Mouse (Mus musculus) lung, postnatal 14 days (tissue): ENCODE measurements around the gene Card10.

Source experiments
- DNase-seq: peaks from one replicate; pipeline ENCODE4 v3.0.0; 2021

The Card10 gene

DNA sequence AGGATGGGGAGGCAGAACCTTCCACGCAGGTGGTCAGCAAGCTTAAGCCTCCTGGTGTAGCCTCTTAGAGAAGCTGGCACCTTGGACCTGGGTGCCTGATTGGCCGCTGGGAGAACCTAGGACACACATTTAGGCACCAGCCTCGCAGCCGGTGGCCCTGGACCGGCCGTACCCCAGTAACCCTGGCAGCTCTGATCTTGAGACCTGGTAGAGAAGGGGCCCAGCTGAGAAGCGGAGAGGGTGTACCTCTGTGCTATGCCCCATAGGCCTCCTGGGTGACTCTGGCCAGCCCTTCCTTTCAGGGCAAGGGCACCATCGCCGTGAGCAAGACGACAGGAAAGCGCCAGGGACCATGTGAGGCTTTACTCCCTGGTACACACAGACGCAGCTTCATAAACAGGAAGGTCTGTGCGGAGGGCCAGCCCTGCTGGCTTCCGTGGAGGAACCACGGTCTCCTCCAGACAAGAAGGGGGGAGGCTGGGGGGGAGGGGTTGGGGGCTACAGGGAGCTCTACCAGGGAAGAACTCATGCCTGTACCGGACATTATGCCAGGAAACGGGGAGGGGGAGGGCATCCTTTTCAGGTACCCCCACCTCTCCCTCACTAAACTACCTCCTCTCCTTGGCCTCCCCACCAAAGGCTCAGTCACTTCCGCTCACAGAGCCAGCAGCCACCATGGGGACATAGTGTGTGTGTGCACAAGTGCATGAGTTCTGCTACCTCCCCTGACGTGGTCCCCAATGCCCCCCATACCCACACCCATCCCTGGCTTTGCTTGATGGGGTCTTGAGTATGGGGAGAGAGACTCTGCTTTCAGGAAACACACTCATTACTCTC, 31.1 kb downstream of the Card10 start:
- DNase-seq: peak; percentile 68

DNA sequence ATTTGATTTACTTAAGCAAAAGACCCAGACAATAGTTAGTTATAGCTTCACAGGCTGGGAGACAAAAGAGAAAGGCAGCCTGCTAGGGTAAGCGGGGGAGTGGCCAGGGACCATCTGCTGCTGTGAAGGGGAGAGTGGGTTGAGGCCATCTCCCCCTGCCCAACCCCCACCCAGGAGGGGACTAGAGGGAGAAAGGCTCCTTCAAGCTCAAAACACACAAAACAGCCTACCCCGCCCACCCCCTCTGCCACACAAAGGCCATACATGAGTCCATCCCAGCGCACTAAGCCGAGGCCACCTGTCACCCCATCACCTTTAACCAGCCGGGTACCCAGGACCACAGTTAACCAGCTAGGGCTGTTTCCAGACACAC, 31.9 kb downstream of the Card10 start:
- no peak for DNase-seq

DNA sequence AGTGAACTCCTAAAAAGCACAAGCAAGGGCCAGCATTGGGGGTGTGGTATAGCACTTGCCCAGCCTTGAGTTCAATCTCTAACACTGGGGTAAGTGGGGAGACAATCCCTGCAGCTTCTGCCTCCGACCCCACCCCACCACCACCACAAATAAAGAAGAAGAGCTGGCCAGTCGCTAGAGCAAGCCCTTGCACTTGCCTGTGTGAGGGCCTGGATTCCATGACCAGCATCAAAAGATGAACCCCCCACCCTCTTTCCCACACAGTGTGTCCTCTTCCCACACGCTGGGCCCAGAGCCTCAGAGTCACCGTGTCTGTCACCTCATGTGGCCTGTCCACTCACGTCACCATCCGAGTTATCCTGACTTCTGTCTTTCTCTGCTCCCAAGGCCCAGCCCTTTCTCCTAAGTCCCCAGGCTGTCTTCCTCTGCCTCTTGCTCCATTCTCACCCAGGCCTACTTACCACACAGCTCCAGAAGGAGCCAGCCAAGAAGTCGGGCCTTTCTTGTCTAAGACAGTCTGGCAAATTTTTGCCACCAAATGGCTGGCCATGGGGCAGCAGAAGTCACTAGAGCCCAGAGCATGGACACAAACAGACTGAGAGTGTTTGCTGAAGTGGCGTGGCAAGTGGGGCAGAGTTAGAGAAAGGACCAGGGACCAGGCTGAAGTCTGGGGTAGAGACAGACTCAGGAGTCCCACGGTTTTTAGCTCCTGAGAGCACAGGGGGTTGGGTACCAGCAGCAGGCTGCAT, 32.4 kb downstream of the Card10 start:
- no peak for DNase-seq

DNA sequence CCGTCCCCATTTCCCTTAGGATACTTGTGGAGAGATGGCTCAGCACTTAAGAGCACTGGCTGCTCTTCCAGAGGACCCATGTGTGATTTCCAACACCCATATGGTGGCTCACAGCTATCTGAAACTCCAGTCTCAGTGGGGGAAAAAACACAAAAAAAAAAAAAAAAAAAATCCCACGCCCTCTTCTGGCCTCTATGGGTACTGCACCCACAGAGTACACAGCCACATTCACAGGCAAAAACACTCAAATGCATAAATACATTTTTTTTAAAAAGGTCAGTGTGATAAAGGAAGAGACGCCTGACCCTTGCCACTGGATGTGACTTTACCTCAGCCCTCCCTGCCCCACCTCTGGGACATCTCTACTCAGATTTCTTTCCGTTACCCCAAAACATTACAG, 33.8 kb downstream of the Card10 start:
- no peak for DNase-seq

DNA sequence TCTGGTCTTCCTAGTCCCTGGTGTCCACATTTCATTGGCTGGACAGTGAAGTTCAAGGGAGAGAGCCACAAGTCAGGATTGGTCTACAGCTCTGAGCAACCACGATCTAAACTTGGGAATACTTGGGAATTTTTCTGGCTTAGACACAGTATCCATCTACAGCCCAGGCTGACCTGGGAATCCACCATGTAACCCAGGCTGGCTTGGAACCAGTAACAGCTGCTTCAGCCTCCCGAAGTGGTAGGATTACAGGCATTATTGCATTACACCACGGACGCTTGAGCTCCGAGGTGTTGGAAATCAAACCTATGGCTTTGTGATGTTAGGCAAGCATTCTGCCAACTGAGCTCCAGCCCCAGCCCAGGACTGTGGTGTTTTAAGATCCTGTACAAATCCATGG, 39.1 kb downstream of the Card10 start:
- no peak for DNase-seq

DNA sequence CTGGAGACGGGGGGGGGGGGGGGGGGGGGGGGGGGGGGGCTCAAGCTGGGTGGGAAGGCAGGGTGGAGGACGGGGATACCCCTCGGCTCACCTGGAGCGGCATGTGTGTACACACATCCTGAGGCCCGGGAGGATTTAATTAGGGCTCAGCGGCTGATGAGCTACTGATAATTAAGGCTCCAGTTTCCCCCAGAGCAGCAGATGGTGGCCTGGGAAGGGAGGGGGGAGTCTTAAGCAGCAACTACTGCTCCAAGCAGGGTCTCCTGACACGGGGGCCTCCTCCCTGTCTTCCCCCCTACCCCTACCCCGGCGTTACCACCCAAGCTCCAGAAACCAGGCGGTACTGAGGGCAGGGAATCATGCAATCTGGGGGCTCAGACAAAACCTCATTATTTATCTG, 39.6 kb downstream of the Card10 start:
- DNase-seq: no peak

DNA sequence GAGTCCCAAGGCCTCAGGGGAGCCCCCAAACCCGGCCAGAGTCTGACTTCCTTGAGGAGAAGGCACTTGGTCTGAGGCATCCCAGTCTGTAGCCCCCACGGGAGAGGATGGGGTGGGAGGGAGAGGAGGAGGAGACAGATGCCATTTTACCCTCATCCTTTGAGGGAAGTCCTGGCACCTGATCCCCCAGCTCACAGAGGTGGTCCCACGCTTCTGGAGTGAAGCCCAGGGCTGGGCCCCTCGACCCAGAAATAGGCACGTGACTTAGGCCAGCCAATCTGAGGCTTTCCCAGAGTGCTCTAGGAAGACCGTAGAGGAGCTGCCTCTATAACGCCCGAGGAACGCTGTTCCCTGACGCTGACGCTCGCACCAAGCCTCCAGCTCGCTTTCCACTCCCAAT, 41.7 kb downstream of the Card10 start:
- DNase-seq: no peak

DNA sequence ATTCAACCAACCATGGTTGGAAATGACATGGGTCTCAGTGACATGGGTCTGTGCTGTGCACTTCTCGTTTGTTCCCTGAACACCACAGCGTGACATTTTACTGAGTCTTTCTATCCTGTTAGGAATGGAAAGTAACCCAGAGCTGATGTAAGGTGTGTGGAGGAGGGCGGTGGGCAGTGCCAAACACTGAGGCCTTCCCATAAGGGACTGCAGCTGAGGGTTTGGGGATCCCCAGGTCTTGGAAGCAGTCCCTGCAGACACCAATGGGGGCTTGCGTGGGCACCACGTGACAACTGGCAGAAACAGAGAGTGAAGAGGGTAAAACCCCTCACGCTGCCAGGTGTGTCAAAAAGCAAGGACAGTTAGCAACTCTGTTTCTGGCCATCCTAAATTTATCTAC, 44.7 kb downstream of the Card10 start:
- DNase-seq: no peak

DNA sequence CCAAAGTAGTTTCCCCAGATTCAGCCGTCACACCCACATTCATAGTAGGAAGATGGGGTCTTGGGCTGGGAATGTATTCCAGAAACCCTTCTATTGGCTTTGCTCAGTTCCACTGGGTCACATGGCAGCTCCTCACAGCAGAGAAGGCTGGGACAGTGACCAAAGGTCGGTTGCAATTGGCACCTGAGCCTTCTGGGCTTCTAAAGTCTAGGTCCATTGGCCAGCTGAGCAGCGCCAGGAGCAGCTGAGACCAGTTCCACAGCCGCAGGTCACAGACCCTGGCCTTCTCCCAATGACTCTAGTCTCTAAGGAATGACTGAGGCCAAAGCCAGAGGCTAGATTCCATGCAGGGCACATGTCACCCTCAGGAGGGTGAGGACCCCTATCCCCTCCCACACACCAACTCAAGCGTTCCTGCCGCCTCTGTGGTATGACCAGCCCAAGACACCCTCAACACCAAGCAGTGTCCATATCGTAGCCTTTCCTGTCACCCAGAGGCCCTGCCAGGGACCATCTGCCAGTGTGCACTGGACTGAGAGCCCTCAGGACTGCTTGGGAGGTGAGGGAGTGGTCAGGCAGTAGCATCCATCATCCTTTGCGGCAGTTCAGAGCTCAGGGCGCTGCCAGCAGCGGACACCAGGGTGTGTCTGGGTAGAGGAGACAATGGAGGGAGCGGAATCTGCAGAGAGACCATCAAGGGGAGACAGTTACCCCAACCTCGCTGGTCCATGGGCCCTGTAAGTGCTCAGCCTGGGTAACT, 46.7 kb downstream of the Card10 start:
- DNase-seq: no peak

DNA sequence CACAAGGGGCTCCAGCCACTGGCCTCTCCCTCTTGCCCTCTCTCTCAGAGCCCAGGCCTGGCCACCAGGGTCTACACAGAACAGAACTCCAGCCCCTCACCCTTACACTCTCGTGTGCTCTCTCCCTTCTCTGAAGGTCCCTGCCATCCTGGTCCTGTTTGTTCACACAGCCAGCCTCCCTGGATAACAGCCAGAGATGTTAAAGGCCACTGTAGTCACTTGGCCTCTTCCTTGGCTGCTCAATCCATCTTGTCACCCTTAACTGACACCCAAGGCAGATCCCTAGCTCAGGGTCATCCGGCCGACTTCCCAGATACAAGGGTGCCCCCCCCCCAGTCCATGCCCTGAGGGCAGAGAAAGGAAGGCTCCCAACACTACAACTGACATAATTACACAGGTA, 47.6 kb downstream of the Card10 start:
- no peak for DNase-seq

DNA sequence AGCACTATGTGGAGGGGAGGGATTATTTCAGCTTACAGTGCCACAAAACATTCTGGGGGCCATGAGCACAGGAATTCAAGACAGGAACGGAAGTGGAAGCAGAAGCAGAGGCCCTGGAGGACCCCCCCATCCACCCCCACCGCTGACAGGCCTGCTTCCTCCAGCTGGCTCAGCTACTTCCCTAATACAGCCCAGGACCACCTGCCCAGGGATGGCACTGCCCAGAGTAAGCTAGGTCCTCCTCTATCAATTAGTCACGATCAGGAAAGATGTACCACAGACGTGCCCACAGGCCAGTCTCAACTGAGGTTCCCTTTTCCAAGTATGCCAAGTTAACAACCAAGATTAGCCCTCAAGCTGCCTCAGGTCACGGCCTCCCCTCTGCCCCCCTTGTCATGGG, 48.7 kb downstream of the Card10 start:
- DNase-seq: no peak

DNA sequence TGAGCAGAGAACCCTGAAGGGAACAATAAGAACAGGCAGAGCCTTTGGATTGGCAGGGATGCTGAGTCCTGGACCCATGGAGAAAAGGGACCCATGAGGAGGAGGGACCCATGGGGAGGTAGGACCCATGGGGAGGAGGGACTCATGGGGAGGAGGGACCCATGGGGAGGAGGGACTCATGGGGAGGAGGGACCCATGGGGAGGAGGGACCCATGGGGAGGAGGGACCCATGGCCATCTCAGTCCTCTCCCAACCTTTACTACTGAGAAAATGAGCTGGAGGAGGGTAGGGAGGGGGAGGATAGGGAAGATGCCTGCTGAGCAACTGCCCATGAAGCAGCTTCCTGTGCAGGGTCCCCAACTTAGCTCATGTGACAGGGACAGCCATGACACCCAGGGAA, 49.9 kb downstream of the Card10 start:
- no peak for DNase-seq

DNA sequence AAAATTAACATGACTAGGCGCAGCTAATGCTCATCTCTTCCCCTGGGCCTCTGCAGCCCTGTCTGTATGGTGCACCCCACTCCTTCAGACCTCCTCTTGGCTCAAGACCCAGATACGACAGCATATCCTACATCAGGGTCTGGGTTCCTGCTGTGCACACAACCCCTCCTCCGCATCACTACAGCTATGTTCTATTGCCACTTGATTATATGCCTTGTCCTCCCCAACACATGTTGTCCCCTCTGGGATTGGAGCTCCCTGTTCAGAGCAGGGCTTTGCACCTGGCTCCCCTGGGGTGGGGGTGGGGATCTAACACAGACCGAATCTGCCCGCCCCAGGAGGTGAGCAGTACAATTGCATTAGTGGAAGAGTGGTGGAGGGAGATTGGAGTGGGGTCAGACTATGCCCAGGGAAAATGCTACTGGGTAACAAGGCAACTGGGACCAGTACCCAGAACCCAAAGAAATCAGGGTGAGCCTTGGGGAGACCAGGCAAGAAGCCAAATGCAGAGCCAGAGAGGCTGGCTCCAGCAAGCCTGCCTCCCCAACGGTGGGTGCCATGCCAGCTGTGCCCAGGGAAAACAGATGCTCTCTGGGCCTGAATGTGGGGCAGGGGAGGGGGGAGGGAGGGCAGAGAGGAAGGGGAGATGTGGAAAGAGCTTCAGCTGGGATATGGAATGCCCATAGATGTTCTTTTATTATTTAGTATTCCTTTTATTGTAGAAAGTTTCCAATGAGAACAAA, 52.1 kb downstream of the Card10 start:
- DNase-seq: no peak

DNA sequence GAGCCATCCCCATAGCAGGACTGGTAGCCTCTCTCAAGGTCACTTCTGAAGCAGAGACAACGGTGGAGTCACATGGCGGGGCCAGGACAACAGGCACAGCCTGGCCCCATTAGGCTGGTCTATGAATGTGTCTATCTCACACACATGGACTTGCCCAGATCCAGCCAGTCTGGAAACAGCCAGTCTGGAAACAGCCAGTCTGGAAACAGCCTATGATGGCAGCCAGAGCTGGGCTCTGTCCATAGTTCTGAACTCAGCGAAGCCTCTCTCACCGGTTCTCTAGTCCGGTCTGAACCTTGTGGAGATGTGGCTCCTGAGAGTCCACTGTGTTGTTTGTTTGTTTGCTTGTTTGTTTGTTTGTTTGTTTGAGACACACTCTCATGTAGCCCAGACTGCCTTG, 53.0 kb downstream of the Card10 start:
- no peak for DNase-seq

DNA sequence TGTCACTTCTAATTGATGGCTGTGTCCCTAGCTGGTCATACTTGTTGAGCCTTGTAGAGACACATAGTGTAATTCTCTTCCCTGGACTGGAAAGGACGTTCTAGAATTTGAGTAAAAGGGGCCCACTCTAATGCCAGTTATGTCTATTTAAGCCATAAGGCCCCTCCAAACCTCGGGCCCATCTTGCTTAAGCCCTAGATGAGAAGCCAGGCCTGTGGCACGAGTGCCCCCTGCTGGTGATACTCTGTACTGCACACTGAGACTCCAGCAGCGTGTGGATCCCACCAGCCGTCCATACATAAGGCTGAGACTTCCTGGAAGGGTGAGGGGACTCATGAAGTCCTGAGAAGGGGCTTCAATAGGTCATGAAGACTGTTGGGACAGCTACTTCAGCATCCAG, 58.6 kb downstream of the Card10 start:
- DNase-seq: peak; percentile 80

DNA sequence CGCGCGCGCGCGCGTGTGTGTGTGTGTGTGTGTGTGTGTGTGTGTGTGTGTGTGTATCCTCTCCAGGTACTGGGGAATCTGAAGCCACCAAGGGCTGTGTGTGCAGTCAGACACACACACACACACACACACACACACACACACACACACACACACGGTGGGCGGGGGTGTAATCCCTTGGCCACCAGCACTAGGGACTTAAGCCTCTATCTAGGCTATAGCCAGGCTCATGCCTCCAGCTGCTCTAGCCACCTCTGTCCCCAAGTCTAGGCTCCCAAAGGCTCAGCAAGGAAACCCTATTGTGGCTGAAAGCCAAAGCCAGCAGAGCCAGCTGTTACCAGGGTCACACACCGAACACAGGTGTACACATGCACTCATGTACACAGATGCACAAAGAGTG, 60.0 kb downstream of the Card10 start:
- DNase-seq: no peak

DNA sequence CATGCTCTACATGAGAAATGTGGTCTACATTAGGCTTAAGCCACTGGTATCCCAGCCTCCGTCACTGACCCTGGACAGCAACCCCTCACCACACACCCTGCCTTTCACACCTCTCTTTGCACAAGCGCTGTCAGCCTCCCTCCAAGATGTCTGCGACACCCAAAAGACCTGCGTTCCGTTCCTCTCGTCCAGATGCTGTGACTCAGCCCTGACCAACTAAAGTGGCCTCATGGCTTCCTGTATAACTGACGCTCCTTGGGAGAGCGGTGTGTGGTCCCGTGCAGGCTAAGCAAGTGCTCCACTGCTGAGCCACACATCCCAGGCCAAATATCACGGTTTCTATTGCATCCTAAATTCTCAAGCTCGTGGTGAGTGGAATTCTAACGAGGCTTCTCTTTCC, 62.2 kb downstream of the Card10 start:
- no peak for DNase-seq

DNA sequence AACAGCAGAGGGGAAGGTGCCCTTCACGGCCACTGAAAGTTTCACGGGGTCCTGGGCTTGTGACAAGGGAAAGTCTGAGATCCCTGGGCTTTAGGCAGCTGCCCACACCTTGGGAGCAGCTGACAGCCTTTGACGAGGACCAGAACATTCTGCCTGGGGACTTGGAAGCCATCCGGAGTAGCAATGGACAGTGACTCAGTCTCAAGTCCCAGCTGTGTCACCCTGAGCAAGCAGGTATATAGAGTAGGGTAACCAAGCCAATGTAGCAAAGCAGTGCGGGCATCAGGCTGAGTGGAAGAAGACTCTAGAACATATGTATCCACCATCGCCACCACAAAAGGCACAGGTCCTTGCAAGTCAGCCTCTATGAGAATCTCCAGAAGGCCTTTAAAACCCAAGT, 65.7 kb downstream of the Card10 start:
- no peak for DNase-seq

DNA sequence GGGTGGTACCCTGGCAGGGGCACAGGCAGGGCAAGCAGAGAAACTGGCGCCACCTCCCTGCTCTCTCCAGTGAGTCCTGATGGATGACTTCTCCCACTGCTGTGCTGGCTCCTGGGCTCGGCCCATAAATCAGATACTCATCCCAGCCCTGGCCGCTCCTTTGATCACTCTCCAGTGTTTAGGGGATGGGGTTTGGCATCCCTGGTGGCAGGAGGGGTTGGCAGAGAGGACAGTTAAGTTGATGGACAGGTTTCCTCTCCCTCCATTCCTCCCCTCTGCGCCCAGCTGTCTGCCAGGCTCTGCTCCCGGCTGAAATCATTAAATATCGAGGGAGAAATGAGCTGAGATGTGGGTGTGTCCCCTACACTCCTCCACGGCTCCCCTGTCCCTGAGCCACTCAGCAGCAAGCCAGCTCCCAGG, 66.2 kb downstream of the Card10 start:
- no peak for DNase-seq

DNA sequence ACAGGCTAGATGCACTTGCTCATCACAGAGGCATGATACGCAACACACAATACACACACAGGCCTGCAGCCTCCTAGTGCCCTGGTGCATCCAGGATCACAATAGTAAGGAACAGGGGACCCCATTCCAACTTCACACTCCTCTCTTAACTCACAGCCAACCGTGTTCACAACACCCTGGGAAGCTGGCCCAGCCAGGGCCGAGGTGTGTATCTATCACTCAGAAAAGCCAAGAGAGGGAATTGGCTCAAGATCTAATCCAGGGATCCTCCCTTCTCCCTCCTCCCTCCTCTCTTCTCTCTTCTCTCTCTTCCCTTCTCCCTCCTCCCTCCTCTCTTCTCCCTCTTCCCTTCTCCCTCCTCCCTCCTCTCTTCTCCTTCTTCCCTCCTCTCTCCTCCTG, 66.7 kb downstream of the Card10 start:
- DNase-seq: no peak

DNA sequence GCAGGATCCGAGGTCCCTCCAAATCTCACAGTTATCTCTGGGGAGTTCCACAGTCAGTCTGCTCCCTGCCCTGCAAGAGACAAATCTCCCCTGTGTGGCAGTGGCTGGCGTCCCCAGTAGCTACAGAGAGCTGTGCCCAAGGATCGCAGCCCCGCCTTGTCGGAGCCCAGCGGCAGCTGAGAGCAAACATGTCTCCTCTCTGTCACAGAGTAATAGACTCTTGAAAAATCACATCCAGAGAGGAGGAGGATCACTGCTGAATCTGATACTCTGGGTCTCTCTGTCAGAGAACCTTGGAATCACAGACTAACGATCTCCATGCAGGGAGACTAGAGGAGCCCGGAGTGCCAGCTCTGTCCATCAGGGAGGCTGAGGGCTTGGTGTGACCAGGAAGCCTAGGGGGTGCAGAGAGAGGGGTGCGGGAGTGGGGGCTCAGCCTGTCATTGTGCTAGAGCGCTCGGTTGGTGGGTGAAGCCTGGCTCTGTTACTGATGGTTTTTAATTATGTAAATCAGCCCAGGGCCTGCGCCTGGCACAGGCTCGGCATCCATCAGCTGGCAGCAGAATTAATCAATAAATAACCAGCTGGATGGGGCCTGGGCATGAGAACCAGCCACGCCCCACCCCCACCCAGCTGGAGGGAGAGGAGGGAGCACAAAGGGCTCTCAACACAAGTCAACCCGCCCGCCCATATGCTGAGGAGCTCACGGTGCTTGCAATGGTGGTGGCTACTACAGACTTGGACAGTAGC, 67.2 kb downstream of the Card10 start:
- DNase-seq: no peak

DNA sequence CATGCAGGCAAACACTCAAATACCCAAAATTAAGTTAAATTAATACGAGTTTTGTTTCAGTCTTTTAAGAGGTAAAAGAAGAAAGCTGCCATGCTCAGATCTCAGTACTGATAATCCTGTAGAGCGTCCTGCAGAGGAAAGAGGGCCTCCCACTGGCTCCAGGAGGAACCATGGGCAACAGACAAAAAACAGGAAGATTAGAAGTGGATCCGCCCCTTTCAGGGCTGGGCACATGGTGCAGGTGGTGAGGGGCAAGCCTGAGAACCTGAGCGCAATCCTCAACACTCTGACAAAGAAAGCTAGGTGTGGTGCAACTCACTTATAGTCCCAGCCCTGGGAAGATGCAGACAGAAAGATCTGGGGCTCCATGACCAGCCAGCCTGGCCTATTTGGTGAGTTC, 71.0 kb downstream of the Card10 start:
- DNase-seq: no peak
